10 mouse cellular contexts compared by ENCODE assay signal in the genomic region with DNA sequence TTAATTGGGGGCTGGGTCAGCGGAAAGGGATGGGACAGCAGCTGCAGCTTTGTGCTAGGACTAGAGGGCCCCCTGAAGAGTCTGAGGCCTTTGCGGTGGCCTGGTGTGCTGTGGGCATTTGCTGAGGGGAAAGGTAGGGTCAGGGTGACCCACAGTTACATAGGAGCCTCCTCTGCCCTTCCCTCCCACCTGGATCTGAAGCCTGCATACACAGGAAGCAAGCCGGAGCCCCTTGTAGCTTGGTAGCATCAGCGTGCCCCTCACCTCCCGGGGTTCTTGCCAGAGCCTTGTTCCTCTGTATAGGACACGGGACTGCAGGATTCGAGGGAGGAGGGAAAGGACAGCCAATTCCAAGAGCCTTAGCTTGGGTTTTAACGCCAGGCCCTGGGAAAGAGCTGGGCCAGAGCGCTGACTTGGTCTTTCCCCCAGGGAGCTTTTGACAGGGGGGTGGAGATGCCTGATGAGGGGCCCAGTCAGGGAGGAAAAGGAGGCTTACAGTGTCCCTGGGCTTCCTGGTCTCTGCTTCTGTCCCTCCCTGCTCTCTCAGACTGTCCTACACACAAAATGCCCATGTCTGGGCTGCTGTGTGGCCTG. TPM values are rescaled to one million over a fixed set of nuclear protein-coding genes. Genes with fewer than 3 reads are reported as not detected.
DNase-seq lines count a peak whose midpoint lies in the region; ATAC-seq and TF ChIP-seq lines count a peak whose summit lies in the region.
"Had no signal": no experiment of that assay in that cellular context is flagged by ENCODE, and none has a peak within 500 bp of the region (broad histone marks: within the 10 kb centered on the region; RNA-seq: fewer than 3 reads in every experiment).

No protein-coding gene starts in this region.

- no peaks in the 10 kb centered on the region for H3K9me3 ChIP-seq in embryonic facial prominence, embryonic 15.5 days (replicated peaks)
- H3K9me3 ChIP-seq in hindbrain, embryonic 13.5 days = no peaks in the 10 kb centered on the region
- H3K9me3 ChIP-seq in midbrain, embryonic 15.5 days = no peaks in the 10 kb centered on the region
- H3K9me3 ChIP-seq: megakaryocyte, embryonic 14.5 days had no signal

- intact Hi-C loops in gastrocnemius, adult 2 months (cut with DNase I) = no loop called here
- intact Hi-C loops in gastrocnemius, postnatal 36 days (cut with DNase I) = no loop called here

- peak; percentile 52 for DNase-seq in gastrocnemius, adult 2 months
- no peak for DNase-seq in gastrocnemius, postnatal 36 days
- no peak for DNase-seq in cerebellum, postnatal 14 days
- DNase-seq in spleen, postnatal 36 days (ENCODE audit: low spot score in 2 of 2) = no peak
- no peak for DNase-seq in thymus, adult 18-20 months
- DNase-seq: cerebellum, adult 11-12 months had no signal

- H3K4me1 ChIP-seq in embryonic facial prominence, embryonic 15.5 days = peaks cover 46% of the 10 kb centered on the region
- peaks cover 29% of the 10 kb centered on the region for H3K4me1 ChIP-seq in hindbrain, embryonic 13.5 days (replicated peaks)
- H3K4me1 ChIP-seq in midbrain, embryonic 15.5 days = peaks cover 26% of the 10 kb centered on the region

- H3K27ac ChIP-seq in gastrocnemius, adult 2 months = peak overlapping the region; percentile 75
- peak overlapping the region; percentile 97 for H3K27ac ChIP-seq in embryonic facial prominence, embryonic 15.5 days (replicated peaks)
- peak overlapping the region; percentile 44; the same call in 1 of the 2 replicates for H3K27ac ChIP-seq in hindbrain, embryonic 13.5 days
- no peak overlapping the region for H3K27ac ChIP-seq in midbrain, embryonic 15.5 days

- 3% methylated on average over 9 of the region's 9 CpGs for WGBS in embryonic facial prominence, embryonic 15.5 days
- 6% methylated on average over 9 of the region's 9 CpGs for WGBS in hindbrain, embryonic 13.5 days
- WGBS in midbrain, embryonic 15.5 days = 8% methylated on average over 9 of the region's 9 CpGs

- H3K9ac ChIP-seq in embryonic facial prominence, embryonic 15.5 days = peak overlapping the region; percentile 82
- peak overlapping the region; percentile 60 for H3K9ac ChIP-seq in hindbrain, embryonic 13.5 days
- 0 out of 2 replicates have a peak overlapping the region, but pooled peaks have one; percentile 14 for H3K9ac ChIP-seq in midbrain, embryonic 15.5 days

- no peak for TF ChIP-seq CTCF in gastrocnemius, adult 2 months (IDR thresholded peaks at IDR 0.05)

- no peak for ATAC-seq in embryonic facial prominence, embryonic 15.5 days (ENCODE audit: insufficient number of reproducible peaks, low FRiP score, low TSS enrichment, low read depth)
- no peak for ATAC-seq in hindbrain, embryonic 13.5 days (ENCODE audit: low FRiP score)
- no peak for ATAC-seq in midbrain, embryonic 15.5 days (replicated peaks)

- no peaks in the 10 kb centered on the region for H3K27me3 ChIP-seq in embryonic facial prominence, embryonic 15.5 days
- H3K27me3 ChIP-seq in hindbrain, embryonic 13.5 days = peaks cover 28% of the 10 kb centered on the region
- H3K27me3 ChIP-seq in midbrain, embryonic 15.5 days (replicated peaks) = 0 out of 2 replicates have a peak, but pooled peaks cover 7% of the 10 kb centered on the region

- peak overlapping the region; percentile 56 for H3K4me2 ChIP-seq in embryonic facial prominence, embryonic 15.5 days (replicated peaks)
- H3K4me2 ChIP-seq in hindbrain, embryonic 13.5 days = peak overlapping the region; percentile 99
- peak overlapping the region; percentile 100 for H3K4me2 ChIP-seq in midbrain, embryonic 15.5 days

- peaks cover 14% of the 10 kb centered on the region; the same call in 1 of the 2 replicates for H3K36me3 ChIP-seq in embryonic facial prominence, embryonic 15.5 days
- H3K36me3 ChIP-seq in hindbrain, embryonic 13.5 days = peaks cover 12% of the 10 kb centered on the region
- H3K36me3 ChIP-seq in midbrain, embryonic 15.5 days (replicated peaks) = no peaks in the 10 kb centered on the region

- H3K4me3 ChIP-seq in gastrocnemius, adult 2 months = peak overlapping the region; percentile 79
- H3K4me3 ChIP-seq in embryonic facial prominence, embryonic 15.5 days (replicated peaks) = peak overlapping the region; percentile 82
- peak overlapping the region; percentile 53 for H3K4me3 ChIP-seq in hindbrain, embryonic 13.5 days
- H3K4me3 ChIP-seq in midbrain, embryonic 15.5 days = no peak overlapping the region; the same call in 1 of the 2 replicates
- H3K4me3 ChIP-seq: megakaryocyte, embryonic 14.5 days had no signal

RNA-seq across cellular contexts. Expression of a gene that starts 1.6 kb away (rescaled TPM):
- total RNA-seq in gastrocnemius, adult 2 months (2021) = 10 to 100 TPM in 1 of 2 experiments, 1 to 10 TPM in 1; 5.9 to 17.6 TPM
- 10 to 100 TPM; 12.9 to 16.0 TPM for total RNA-seq in gastrocnemius, postnatal 36 days (2021)
- 34.5 and 35.7 TPM in 2 replicates for polyA plus RNA-seq in embryonic facial prominence, embryonic 15.5 days (2015; fragmentation: Nextera tagmentation; extraction: Ambion mirVana)
- 5.3 and 5.5 TPM in 2 replicates for polyA plus RNA-seq in hindbrain, embryonic 13.5 days (2015; fragmentation: Nextera tagmentation; extraction: Ambion mirVana)
- polyA plus RNA-seq in midbrain, embryonic 15.5 days (2015; fragmentation: Nextera tagmentation; extraction: Ambion mirVana) = 5.8 and 6.8 TPM in 2 replicates

Comparison
In these comparisons a context has a peak if more than half of its experiments do, and no peak if none do; other contexts are left out.
1. H3K9ac ChIP-seq: peak in every context shown above with its lines; median percentile 82 in embryonic facial prominence, embryonic 15.5 days; 60 in hindbrain, embryonic 13.5 days; 14 in midbrain, embryonic 15.5 days.